Mouse (Mus musculus) effector memory CD4-positive, alpha-beta T cell, adult 7 months (primary cell): ENCODE data around the gene Mcpt2. TPM values are rescaled to one million over a fixed set of nuclear protein-coding genes. Genes with fewer than 3 reads are reported as not detected.

ENCODE experiments used
- polyA plus RNA-seq: library from polyadenylated mRNA; unstranded; fragments of 100-300 nt; shearing (Covaris generic); gene quantifications from one replicate; pipeline ENCODE4 v1.2.1, GENCODE M21; 2017

The Mcpt2 gene
- polyA plus RNA-seq, result not detected

GRCm38 (mm10) chr14:56041792-56042191, at the start of gene Mcpt2:
Gene Mcpt2, plus strand, starts transcription at chr14:56042041.

GRCm38 (mm10) chr14:56017671-56018070, 24.2 kb upstream of the Mcpt2 start, which contains the start of gene Mcpt1:
Gene Mcpt1, plus strand, starts transcription at chr14:56017971.

GRCm38 (mm10) chr14:56030395-56030794, 11.4 kb upstream of the Mcpt2 start, which contains the start of gene Mcpt9:
Gene Mcpt9, minus strand, starts transcription at chr14:56030495.

GRCm38 (mm10) chr14:56062213-56062612, 20.4 kb downstream of the Mcpt2 start, which contains the start of gene Mcpt4:
Gene Mcpt4, minus strand, starts transcription at chr14:56062313.

GRCm38 (mm10) chr14:56085167-56085566, 43.3 kb downstream of the Mcpt2 start, which contains the start of gene Mcpt8:
Gene Mcpt8, minus strand, starts transcription at chr14:56085273.

Other genes with a start within 250 kb of the Mcpt2 start
- 0.37 TPM for gene Nfatc4, start 218.9 kb upstream of the Mcpt2 start, polyA plus RNA-seq
- gene Nynrin, start 188.0 kb upstream of the Mcpt2 start, polyA plus RNA-seq, result 0.21 TPM
- gene Cbln3, start 157.6 kb upstream of the Mcpt2 start, polyA plus RNA-seq, result 0.18 TPM
- 104 TPM for gene Khnyn, start 157.1 kb upstream of the Mcpt2 start, polyA plus RNA-seq
- 35.6 TPM for gene Sdr39u1, start 141.7 kb upstream of the Mcpt2 start, polyA plus RNA-seq
- not detected for gene Cma1, start 97.4 kb upstream of the Mcpt2 start, polyA plus RNA-seq
- not detected for gene Cma2, start 91.1 kb upstream of the Mcpt2 start, polyA plus RNA-seq
- not detected for gene Mcpt1, start 24.1 kb upstream of the Mcpt2 start, polyA plus RNA-seq
- gene Mcpt9, start 11.5 kb upstream of the Mcpt2 start, polyA plus RNA-seq, result not detected
- not detected for gene Mcpt4, start 20.3 kb downstream of the Mcpt2 start, polyA plus RNA-seq
- gene Mcpt8, start 43.2 kb downstream of the Mcpt2 start, polyA plus RNA-seq, result not detected
- not detected for gene Ctsg, start 60.5 kb downstream of the Mcpt2 start, polyA plus RNA-seq
- gene Gzme, start 78.6 kb downstream of the Mcpt2 start, polyA plus RNA-seq, result not detected
- not detected for gene Gzmd, start 90.6 kb downstream of the Mcpt2 start, polyA plus RNA-seq
- not detected for gene Gzmg, start 117.5 kb downstream of the Mcpt2 start, polyA plus RNA-seq
- not detected for gene Gzmn, start 132.6 kb downstream of the Mcpt2 start, polyA plus RNA-seq
- not detected for gene Gzmf, start 169.4 kb downstream of the Mcpt2 start, polyA plus RNA-seq
- 1.3 TPM for gene Gzmc, start 192.6 kb downstream of the Mcpt2 start, polyA plus RNA-seq
- 63.6 TPM for gene Gzmb, start 220.2 kb downstream of the Mcpt2 start, polyA plus RNA-seq